Mouse (Mus musculus) ES-E14 (cell line): ENCODE measurements around the gene Gtdc1. TPM values are rescaled to one million over a fixed set of nuclear protein-coding genes. Genes with fewer than 3 reads are reported as not detected.

ENCODE experiments used
- DNase-seq: peaks from one replicate; pipeline ENCODE4 v3.0.0-alpha.2; 2013; ENCODE audit warnings: low read depth, low spot score
- H3K27ac ChIP-seq: 2 replicates; pipeline ENCODE4 v1.5.1; 2012; ENCODE audit warnings: low read depth, mild to moderate bottlenecking, low read length, moderate library complexity, mixed read lengths; ENCODE audit not compliant: poor library complexity, insufficient read depth, severe bottlenecking
- H3K36me3 ChIP-seq: 2 replicates; pipeline ENCODE4 v1.6.1; 2012; ENCODE audit warnings: mild to moderate bottlenecking, low read length, moderate library complexity, mixed read lengths; ENCODE audit not compliant: control insufficient read depth, poor library complexity, insufficient read depth, severe bottlenecking
- H3K4me1 ChIP-seq, 2 experiments: fragments of 150-350 bp in 1 of 2; sonication (generic) in 1 of 2; 2 replicates each; pipeline ENCODE4 v1.6.1; 2012; ENCODE audit warnings: low read length in 2 of 2, mild to moderate bottlenecking in 1 of 2, mixed read lengths in 1 of 2; ENCODE audit not compliant: control insufficient read depth in 2 of 2, insufficient read depth in 2 of 2, poor library complexity in 1 of 2
- H3K4me3 ChIP-seq, 2 experiments: fragments of 150-350 bp in 1 of 2; sonication (generic) in 1 of 2; 2 replicates each; pipeline ENCODE4 v1.5.1; 2012; ENCODE audit warnings: low read length in 2 of 2, low read depth in 1 of 2, mild to moderate bottlenecking in 1 of 2, mixed read lengths in 1 of 2; ENCODE audit not compliant: insufficient read depth in 1 of 2, poor library complexity in 1 of 2, severe bottlenecking in 1 of 2
- H3K9ac ChIP-seq: 2 replicates; pipeline ENCODE4 v1.6.1; 2012; ENCODE audit warnings: low read depth, mild to moderate bottlenecking, low read length, mixed read lengths; ENCODE audit not compliant: poor library complexity, insufficient read depth, severe bottlenecking
- H3K9me3 ChIP-seq: fragments of 150-350 bp; sonication (generic); 2 replicates; pipeline ENCODE4 v1.6.1; 2012; ENCODE audit warnings: low read depth, mild to moderate bottlenecking, low read length; ENCODE audit not compliant: control insufficient read depth, insufficient read depth
- CHD2 ChIP-seq: IDR thresholded peaks from 2 replicates; pipeline ENCODE4 v1.6.1; 2014; ENCODE audit warnings: mild to moderate bottlenecking, low read depth, low read length, inconsistent platforms
- HCFC1 ChIP-seq: IDR thresholded peaks from 2 replicates; pipeline ENCODE4 v1.6.1; 2012; ENCODE audit warnings: low read length, inconsistent platforms, borderline replicate concordance; ENCODE audit not compliant: insufficient read depth
- MAFK ChIP-seq: IDR thresholded peaks from 2 replicates; pipeline ENCODE4 v1.6.1; 2014; ENCODE audit warnings: mild to moderate bottlenecking, low read depth, low read length, inconsistent platforms; ENCODE audit not compliant: insufficient read depth
- ZC3H11A ChIP-seq: IDR thresholded peaks from 2 replicates; pipeline ENCODE4 v1.6.1; 2012; ENCODE audit warnings: low read depth, mild to moderate bottlenecking, inconsistent platforms, low read length, borderline replicate concordance
- ZNF384 ChIP-seq: IDR thresholded peaks from 2 replicates; pipeline ENCODE4 v1.6.1; 2012; ENCODE audit warnings: low read depth, low read length, inconsistent platforms
- in situ Hi-C, 2 experiments: fragments of 600-800 bp; cut with MboI; formaldehyde crosslinking; loops; one replicate each; pipeline ENCODE4 v1.15.1; 2025; ENCODE audit warnings: low sequenced_read_pairs in 2 of 2, inconsistent platforms in 1 of 2; ENCODE audit not compliant: unreplicated experiment in 2 of 2
- total RNA-seq: library from RNA; depleted of rRNA; stranded (reverse); fragments of 300-350 nt; gene quantifications from 2 replicates; pipeline ENCODE4 v1.2.3, GENCODE M21; 2012

The Gtdc1 gene
- total RNA-seq, 1 experiment: 11.2 TPM

- no peaks in the 10 kb centered on the region for H3K4me1 ChIP-seq
- no peak overlapping the region for H3K27ac ChIP-seq
- in situ Hi-C loops: no loop called here
- no peak for DNase-seq
- TF ChIP-seq ZC3H11A: no peak
- TF ChIP-seq HCFC1: no peak
- TF ChIP-seq ZNF384: no peak
- TF ChIP-seq CHD2: no peak
- no peak for TF ChIP-seq MAFK
- no peaks in the 10 kb centered on the region for H3K36me3 ChIP-seq
- no peaks in the 10 kb centered on the region for H3K9me3 ChIP-seq
- no peak overlapping the region for H3K9ac ChIP-seq
- H3K4me3 ChIP-seq: no peak overlapping the region
Measured at GRCm38 (mm10) chr2:44849666-44850065, 77.8 kb downstream of the Gtdc1 start.

- in situ Hi-C loops: no loop called here
- H3K4me1 ChIP-seq: no peaks in the 10 kb centered on the region
- no peaks in the 10 kb centered on the region for H3K36me3 ChIP-seq
- no peak overlapping the region for H3K27ac ChIP-seq
- H3K9me3 ChIP-seq: no peaks in the 10 kb centered on the region
- H3K9ac ChIP-seq: no peak overlapping the region
- TF ChIP-seq MAFK (no peak), CHD2 (no peak), ZNF384 (no peak), ZC3H11A (no peak), HCFC1 (no peak)
- DNase-seq: no peak
- H3K4me3 ChIP-seq: no peak overlapping the region
Measured at GRCm38 (mm10) chr2:44848156-44848555, 79.3 kb downstream of the Gtdc1 start.

- H3K9me3 ChIP-seq: no peaks in the 10 kb centered on the region
- no peak overlapping the region for H3K27ac ChIP-seq
- no peaks in the 10 kb centered on the region for H3K36me3 ChIP-seq
- H3K4me1 ChIP-seq: no peaks in the 10 kb centered on the region
- TF ChIP-seq HCFC1 (no peak), ZNF384 (no peak), ZC3H11A (no peak), MAFK (no peak), CHD2 (no peak)
- H3K9ac ChIP-seq: no peak overlapping the region
- in situ Hi-C loops: no loop called here
- no peak for DNase-seq
- no peak overlapping the region for H3K4me3 ChIP-seq
Measured at GRCm38 (mm10) chr2:44845424-44845823, 82.0 kb downstream of the Gtdc1 start.

- H3K4me3 ChIP-seq: no peak overlapping the region
- no peak overlapping the region for H3K9ac ChIP-seq
- peak; percentile 83 for TF ChIP-seq ZNF384
- TF ChIP-seq ZC3H11A: no peak
- no peak for TF ChIP-seq MAFK
- TF ChIP-seq HCFC1: no peak
- no peak overlapping the region for H3K27ac ChIP-seq
- peaks cover 0 to 8% of the 10 kb centered on the region in 2 experiments; a peak in 2 of 4 replicates for H3K4me1 ChIP-seq
- H3K9me3 ChIP-seq: no peaks in the 10 kb centered on the region
- DNase-seq: peak; percentile 51
- no peaks in the 10 kb centered on the region for H3K36me3 ChIP-seq
- in situ Hi-C loops: no loop called here
Measured at GRCm38 (mm10) chr2:44829753-44830152, 97.7 kb downstream of the Gtdc1 start.

- no peaks in the 10 kb centered on the region for H3K36me3 ChIP-seq
- H3K9me3 ChIP-seq: no peaks in the 10 kb centered on the region
- H3K27ac ChIP-seq: no peak overlapping the region
- in situ Hi-C loops: no loop called here
- no peak for TF ChIP-seq MAFK
- TF ChIP-seq ZNF384: no peak
- no peak for TF ChIP-seq CHD2
- TF ChIP-seq ZC3H11A: no peak
- TF ChIP-seq HCFC1: no peak
- DNase-seq: peak; percentile 4
- peaks cover 0 to 8% of the 10 kb centered on the region in 2 experiments; a peak in 2 of 4 replicates for H3K4me1 ChIP-seq
- H3K4me3 ChIP-seq: no peak overlapping the region
- H3K9ac ChIP-seq: no peak overlapping the region
Measured at GRCm38 (mm10) chr2:44829346-44829745, 98.1 kb downstream of the Gtdc1 start.
